38 mouse cellular contexts compared by ENCODE assay signal in genomic region chr2:164507811-164508210, GRCm38 (mm10). TPM values are rescaled to one million over a fixed set of nuclear protein-coding genes. Genes with fewer than 3 reads are reported as not detected.
"Had no signal": no experiment of that assay in that cellular context is flagged by ENCODE, and none has a peak within 500 bp of the region (broad histone marks: within the 10 kb centered on the region; RNA-seq: fewer than 3 reads in every experiment).

No protein-coding gene starts in this region.

- H3K4me2 ChIP-seq: heart, embryonic 11.5 days; heart, embryonic 13.5 days; heart, embryonic 15.5 days; hindbrain, embryonic 13.5 days; hindbrain, embryonic 15.5 days; limb, embryonic 12.5 days; liver, embryonic 11.5 days; liver, embryonic 13.5 days; liver, embryonic 15.5 days had no signal

- ATAC-seq: hindbrain, postnatal 0 days; intestine, embryonic 16.5 days had no signal

- DNase-seq: gastrocnemius, adult 2 months; gastrocnemius, postnatal 10 days; gastrocnemius, postnatal 36 days; heart, adult 11 months; heart, adult 2 months; heart, postnatal 14 days; heart, postnatal 36 days; kidney, adult 11 months; kidney, adult 2 months; kidney, adult 9 months; kidney, postnatal 10 days; kidney, postnatal 4 days; liver; liver, embryonic 13.5 days had no signal

- H3K4me3 ChIP-seq: gastrocnemius, adult 2 months; heart, adult 2 months; heart, embryonic 13.5 days; heart, embryonic 15.5 days; hindbrain, embryonic 13.5 days; hindbrain, embryonic 15.5 days; layer of hippocampus, adult 2 months; left cerebral cortex, adult 2 months; limb, embryonic 10.5 days; limb, embryonic 12.5 days; liver, embryonic 13.5 days; liver, embryonic 15.5 days had no signal

- H3K9me3 ChIP-seq: limb, embryonic 10.5 days; liver, embryonic 15.5 days had no signal

- H3K4me1 ChIP-seq: hindbrain, embryonic 13.5 days; hindbrain, embryonic 15.5 days had no signal

- H3K27me3 ChIP-seq: heart, embryonic 13.5 days; heart, embryonic 15.5 days; hindbrain, embryonic 13.5 days; hindbrain, embryonic 15.5 days; limb, embryonic 12.5 days; liver, embryonic 13.5 days; liver, embryonic 15.5 days had no signal

- H3K27ac ChIP-seq: gastrocnemius, adult 2 months; heart, adult 2 months; heart, embryonic 13.5 days; heart, embryonic 15.5 days; hindbrain, embryonic 13.5 days; hindbrain, embryonic 15.5 days; hindbrain, postnatal 0 days; layer of hippocampus, adult 2 months; left cerebral cortex, adult 2 months; limb, embryonic 10.5 days; limb, embryonic 12.5 days; liver, embryonic 13.5 days; liver, embryonic 15.5 days had no signal

- H3K9ac ChIP-seq: heart, embryonic 13.5 days; heart, embryonic 15.5 days; hindbrain, embryonic 13.5 days; hindbrain, embryonic 15.5 days; limb, embryonic 12.5 days; liver, embryonic 13.5 days; liver, embryonic 15.5 days had no signal

RNA-seq across cellular contexts. Expression of gene Dbndd2, which starts 21.9 kb away (rescaled TPM):
- total RNA-seq: hematopoietic stem cell, adult 5-6 weeks had no signal

RNA-seq across cellular contexts. Expression of gene Trp53tg5, which starts 34.3 kb away (rescaled TPM):
- total RNA-seq: gastrocnemius, adult 2 months; gastrocnemius, postnatal 10 days; gastrocnemius, postnatal 36 days; heart, adult 2 months; heart, postnatal 14 days; heart, postnatal 36 days; hematopoietic stem cell, adult 5-6 weeks; hindbrain, postnatal 0 days; layer of hippocampus, adult 2 months; layer of hippocampus, postnatal 10 days; layer of hippocampus, postnatal 25 days; left cerebral cortex, adult 2 months; left cerebral cortex, postnatal 14 days; left cerebral cortex, postnatal 36 days had no signal
- polyA plus RNA-seq: gonadal fat pad, adult 2 months; heart, adult 2 months; heart, embryonic 11.5 days; heart, embryonic 13.5 days; heart, embryonic 15.5 days; heart, postnatal 0 days; hindbrain, embryonic 11.5 days; hindbrain, embryonic 15.5 days; hindbrain, postnatal 0 days; intestine, embryonic 14.5 days; intestine, embryonic 16.5 days; kidney, adult 2 months; kidney, embryonic 16.5 days; limb, embryonic 10.5 days; limb, embryonic 12.5 days; limb, embryonic 14.5 days; liver, embryonic 11.5 days; liver, embryonic 13.5 days; liver, embryonic 15.5 days had no signal

RNA-seq across cellular contexts. Expression of gene Gm20458, which starts 47.0 kb away (rescaled TPM):
- total RNA-seq: hematopoietic stem cell, adult 5-6 weeks had no signal
